Mouse (Mus musculus): ENCODE measurements around the gene Tmem175. TPM values are rescaled to one million over a fixed set of nuclear protein-coding genes. Genes with fewer than 3 reads are reported as not detected.
A peak's percentile ranks its signal among the peaks of the same experiment; 100 is the strongest.
"Not testable (repeated sequence)": the region's sequence is repeated elsewhere in the genome, so short reads cannot be mapped to it uniquely, and the experiment has no call there.

The Tmem175 gene
- total RNA-seq (2021): 28.5 and 37.2 TPM in 2 replicates
- long read RNA-seq, transcript Tmem175-201 (11 exons, 3,956 nt): major isoform, 6 of 23 reads
- long read RNA-seq, partial matches to known transcripts: 10 of 23 reads
- long read RNA-seq, other reads (novel, unspliced or antisense): 6 of 23 reads

DNA sequence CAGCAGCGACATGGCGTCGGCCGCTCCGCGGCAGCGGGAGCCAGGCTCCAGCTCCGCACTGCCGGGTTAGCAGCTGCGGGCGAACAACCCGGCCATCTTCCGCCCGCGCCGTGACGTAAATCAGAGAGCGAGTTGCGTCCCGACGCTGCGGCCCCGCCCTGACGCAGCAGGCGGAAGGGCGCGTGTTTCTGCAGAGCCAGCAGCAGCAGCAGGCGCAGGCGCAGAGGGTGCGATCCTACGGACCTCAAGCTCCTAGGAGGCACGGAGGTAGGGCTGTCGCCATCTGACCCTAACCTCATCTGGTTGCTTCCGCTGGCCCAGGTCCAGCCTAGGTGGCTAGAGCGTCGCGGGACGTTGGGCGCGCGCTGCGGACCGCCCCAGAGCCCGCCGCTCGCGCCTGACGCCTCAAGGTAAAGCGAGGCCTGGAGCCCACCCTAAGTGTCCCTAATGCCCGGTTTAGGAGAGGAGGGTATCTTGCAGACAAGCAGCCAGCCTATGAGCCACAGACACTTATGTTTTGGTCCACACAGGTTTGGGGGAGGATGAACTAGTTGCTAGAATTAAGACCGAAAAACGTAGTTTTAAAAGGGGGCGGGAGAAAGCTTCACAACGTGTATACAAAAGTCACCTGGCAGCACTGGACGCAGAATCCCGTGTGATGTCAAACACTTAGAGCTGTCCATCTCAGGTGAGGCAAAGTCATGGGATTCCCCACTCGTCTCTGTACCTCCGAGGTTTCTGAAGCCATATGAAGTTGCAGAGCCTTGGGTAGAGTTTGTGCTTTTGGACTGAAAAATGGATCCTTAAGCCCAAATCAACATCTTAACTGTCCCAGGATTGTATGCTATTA lies at the start of gene Tmem175, which contains the start of gene Gak:
Gene Tmem175, plus strand, starts transcription at position 137 of the 850 bp plus-strand sequence.
Gene Gak, minus strand, starts transcription at position 122 of the 850 bp plus-strand sequence.
- peak; percentile 92 for DNase-seq

DNA sequence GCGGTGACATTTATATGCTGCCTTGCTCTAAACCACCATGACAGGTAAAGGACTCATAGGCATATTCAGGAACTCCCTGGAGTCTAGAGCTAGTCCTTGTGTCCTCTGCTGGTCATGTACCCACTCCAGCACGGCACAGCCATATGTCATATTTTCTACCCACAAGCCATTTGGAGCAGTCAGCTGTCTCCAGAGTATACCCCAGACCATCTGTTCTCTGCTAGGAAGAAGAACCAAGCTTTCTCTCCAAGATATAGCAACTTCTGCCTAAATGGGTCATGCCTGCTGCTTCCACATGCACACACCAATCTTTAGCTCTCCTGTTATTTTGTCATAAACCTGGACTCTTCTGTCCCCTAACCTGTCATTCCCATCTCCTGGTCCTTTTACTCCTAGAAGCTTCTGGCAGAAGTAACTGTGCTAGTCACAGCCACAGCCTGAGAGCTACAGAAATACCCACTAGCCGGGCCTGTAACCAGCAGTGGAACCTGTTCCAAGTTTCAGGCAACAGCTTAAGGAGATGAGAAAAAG lies 48.1 kb upstream of the Tmem175 start:
- DNase-seq: no peak

GRCm38 (mm10) chr5:108599923-108600322 lies 29.6 kb upstream of the Tmem175 start:
- DNase-seq: no peak

DNA sequence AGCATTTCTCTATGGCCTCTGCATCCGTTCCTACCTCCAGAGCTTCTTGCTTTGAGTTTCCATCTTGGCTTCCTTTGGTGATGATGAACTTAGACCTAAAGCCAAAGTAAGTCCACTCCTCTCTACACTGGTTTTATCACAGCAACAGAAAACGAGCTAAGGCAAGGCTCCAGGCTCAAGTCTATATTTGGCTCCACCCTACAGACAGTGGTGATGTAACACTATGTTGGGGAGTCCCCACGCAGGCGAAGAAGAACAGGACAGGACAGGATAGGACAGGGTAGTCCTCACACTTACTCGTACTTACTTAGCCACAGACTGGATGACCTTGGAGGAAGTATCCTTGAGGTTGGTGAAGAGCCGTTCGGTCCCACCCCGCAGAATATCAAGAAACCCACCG lies 27.0 kb upstream of the Tmem175 start:
- no peak for DNase-seq

GRCm38 (mm10) chr5:108610426-108610825 lies 19.1 kb upstream of the Tmem175 start:
- DNase-seq: no peak

- DNase-seq: no peak
Observed at GRCm38 (mm10) chr5:108621870-108622269, 7.7 kb upstream of the Tmem175 start.

- no peak for DNase-seq
Observed at GRCm38 (mm10) chr5:108626050-108626660, 3.4 kb upstream of the Tmem175 start.

DNA sequence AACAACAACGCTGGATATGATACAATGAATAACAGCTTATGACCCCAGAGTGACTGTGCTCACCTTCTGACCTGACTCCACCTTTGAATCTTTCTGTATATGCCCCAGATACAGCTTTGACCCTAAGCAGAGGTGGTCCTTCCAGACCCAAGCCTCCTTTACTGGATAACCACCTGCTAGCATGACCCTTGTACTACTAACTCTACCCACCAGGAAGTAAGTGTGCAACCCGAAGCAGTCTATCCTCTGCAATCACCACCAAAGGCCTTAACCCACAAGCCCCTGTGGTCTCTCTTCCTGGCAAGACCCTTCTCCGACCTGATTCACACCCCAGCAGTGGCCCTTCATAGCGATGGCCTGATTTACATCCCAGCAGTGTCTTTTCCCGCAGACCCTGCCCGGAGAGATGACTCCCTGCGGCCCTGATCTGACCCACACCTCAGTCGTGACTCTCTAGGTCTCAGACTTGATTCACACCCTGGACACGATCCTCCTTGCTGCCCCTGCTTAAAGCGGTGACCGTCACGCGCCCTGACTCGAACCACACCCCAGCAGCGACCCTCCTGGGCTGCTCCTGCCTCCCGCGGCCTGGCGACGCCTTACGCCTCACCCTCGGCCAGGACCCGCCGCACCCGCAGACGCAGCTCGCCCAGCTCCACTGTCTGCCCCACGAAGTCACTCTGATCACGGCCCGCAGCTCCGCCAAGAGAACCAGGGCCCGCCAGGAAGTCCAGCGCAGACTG lies 508 bp upstream of the Tmem175 start:
- DNase-seq: no peak

GRCm38 (mm10) chr5:108633676-108634075 lies 4.1 kb downstream of the Tmem175 start:
- no peak for DNase-seq

DNA sequence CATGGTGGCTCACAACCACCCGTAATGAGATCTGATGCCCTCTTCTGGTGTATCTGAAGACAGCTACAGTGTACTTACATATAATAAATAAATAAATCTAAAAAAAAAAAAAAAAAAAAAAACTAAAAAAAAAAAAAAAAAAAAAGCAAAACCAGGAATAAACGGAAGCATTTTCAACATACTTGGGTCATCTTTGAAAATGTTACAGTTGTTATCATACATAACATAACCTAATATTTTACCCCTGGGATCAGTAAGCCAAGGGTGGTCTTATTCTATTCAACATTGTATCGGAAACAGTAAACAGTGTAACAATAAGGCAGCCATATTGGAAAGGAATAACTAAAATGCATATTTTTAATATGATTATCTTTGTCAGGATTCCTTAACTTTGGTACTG lies 4.5 kb downstream of the Tmem175 start:
- not testable (repeated sequence) for DNase-seq

DNA sequence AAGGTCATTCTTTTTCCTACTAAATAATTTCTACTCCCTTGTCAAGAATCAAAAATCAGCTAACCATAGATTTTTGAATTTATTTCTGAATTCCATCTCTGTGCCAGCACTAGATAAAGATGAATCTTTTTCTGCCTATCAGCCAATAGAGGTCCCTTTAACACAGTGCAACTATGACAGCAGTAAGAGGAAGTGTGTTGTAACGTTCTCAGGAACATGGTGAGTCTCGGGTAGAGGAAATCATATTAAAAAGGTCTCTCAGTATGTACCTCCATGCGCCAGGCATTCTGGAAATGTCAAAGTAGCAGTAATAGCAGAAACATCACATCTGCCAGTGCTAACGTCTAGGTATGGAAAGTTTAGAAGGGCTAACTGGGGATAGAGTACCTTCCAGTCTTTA lies 6.6 kb downstream of the Tmem175 start:
- no peak for DNase-seq

GRCm38 (mm10) chr5:108643674-108644073 lies 14.1 kb downstream of the Tmem175 start:
- no peak for DNase-seq

- no peak for DNase-seq
Observed at GRCm38 (mm10) chr5:108645651-108646342, 16.2 kb downstream of the Tmem175 start.

DNA sequence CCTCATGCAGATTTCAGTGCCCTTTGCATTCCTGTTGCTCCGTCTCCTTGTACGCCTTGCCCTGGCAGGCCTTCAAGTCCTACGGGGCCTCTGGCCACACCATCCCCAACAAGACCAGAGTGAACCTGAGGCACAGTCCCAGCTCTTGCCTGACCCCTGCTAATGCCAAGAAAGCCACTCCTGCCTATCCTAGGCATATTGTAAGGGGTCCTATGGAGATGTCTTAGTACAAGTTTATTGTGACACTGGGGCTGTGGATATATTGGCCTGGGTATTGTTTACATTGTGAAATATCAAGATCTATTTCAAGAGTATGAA lies 16.7 kb downstream of the Tmem175 start:
- DNase-seq: no peak

DNA sequence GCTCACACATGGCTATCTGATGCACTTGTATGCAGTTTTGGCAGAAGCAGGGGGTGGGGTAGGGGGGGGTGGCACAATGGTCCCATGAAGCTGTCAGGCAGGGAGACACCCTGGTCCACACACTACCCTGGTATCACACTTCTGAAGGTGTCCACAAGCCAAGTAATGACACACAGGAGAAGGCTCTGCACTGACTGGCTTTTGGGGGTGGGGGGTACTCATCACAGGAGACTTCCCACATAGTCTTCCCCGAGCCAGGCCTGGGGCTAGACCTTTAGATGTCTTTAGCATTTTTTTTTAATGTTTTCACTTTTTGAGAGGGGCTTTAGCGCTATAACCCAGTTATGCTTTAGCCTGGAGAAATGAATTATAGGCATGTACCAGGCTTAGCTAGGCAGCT lies 17.7 kb downstream of the Tmem175 start:
- no peak for DNase-seq

DNA sequence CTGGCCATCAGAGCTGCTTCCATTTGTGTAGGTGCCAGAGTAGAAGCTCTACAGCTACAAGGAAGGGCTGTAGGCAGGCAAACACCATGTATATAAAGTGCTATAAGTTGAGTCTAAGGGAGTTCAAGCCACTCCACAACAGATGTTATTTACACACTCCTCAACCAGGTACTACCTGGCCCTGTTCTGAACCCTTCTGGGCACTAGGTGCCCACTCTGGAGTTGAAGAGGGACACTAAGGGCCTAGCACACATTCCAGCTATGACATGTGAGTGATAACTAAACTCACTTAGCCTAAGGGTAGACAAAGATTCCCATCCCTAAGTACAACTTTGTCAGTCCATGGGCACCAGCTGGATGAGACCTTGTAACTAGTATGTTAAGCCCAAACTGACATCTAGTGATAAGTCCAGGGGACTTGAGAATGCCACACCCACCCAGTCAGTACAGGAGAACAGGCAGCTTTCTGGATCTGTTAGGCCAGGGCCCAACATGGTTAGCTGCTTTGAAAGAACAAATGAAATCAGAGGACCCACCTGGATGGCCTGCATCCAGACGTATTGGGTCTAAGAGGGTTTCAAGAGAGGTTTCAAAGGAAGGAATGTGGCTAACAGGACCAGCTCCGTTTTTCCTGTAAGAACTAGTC lies 18.4 kb downstream of the Tmem175 start:
- DNase-seq: no peak

DNA sequence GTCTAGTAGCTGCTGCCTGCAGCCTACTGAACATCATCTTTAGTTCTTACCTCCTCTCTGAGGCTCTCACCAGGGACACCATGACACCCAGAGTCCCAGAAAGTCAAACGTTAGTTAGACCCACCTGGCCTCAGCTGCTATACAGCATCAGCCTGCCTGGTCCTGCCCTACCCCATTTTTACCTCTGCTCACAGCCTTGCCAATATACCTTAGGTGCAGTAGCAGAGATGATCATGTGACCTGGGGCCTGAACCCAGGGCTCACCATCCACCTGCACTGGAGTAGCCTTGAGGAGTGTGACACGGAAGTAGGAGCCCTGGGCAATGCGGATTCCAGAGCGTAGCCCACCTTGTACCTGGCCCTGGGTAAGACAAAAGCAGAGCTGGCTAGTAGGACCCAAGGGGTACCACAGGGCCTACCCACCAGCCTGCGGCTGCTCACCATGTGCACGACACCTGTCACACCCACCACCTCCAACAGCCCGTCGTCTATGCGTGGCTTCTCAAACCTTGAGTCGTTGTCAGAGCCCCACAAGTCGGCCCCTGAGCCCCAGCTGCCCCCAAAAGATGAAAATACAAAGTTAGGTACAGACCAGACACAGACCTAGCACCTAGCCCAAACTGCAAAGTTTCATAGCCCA lies 19.5 kb downstream of the Tmem175 start:
- no peak for DNase-seq

GRCm38 (mm10) chr5:108650341-108650740 lies 20.8 kb downstream of the Tmem175 start:
- DNase-seq: no peak

DNA sequence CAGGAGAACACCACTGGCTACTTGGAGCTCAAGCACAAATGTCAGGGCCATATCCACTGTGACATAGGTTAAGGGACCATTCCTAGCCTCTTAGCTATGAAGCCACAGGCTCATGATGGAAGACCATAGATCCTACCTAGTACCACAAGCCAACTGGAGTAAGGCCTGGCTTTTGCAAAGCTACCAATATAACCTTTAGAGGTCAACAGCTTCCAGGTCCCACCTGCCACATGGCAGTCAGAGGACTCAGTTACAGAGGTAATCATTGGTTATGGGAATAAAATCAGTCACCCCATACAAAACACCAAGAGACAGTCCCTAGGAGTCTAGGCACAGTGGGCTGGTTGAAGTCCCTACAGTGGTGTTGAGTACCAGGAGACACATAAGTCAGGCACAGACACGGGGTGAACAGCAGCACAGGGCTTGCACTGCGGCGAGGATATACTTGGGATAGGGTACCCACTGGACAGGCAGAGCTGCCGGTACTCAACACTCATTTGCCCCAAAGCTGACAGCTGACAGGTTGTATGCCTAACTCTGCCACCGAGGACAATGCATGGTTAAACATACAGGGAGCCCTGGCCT lies 21.7 kb downstream of the Tmem175 start:
- DNase-seq: no peak

GRCm38 (mm10) chr5:108651823-108652222 lies 22.3 kb downstream of the Tmem175 start:
- DNase-seq: peak; percentile 26

- no peak for DNase-seq
Observed at GRCm38 (mm10) chr5:108653341-108653740, 23.8 kb downstream of the Tmem175 start.

Data from adrenal gland, postnatal 25 days (tissue).